Mouse (Mus musculus): ENCODE measurements around the gene Tas2r126. TPM values are rescaled to one million over a fixed set of nuclear protein-coding genes. Genes with fewer than 3 reads are reported as not detected.
"Not testable (repeated sequence)": the region's sequence is repeated elsewhere in the genome, so short reads cannot be mapped to it uniquely, and the experiment has no call there.

Tas2r126 gene
- total RNA-seq, 1 experiment from 2014 or later: not detected

DNA sequence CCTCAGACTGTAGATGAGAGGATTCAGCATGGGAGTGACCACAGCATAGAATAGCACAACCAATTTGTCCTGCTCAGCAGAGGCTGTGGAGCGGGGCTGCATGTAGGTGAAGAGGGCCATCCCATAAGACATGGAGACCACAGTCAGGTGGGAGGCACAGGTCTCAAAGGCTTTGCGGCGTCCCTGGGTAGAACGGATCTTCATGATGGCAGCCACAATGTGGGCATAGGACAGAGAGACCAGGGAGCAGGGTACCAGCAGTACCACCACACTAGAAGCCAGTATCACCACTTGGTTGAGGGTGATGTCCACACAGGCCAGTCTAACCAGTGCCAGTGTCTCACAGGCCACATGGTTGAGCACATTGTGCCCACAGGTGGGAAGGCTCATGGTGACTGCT is 37.0 kb downstream of the Tas2r126 start:
- not testable (repeated sequence) for ATAC-seq (replicated peaks; ENCODE audit: insufficient number of reproducible peaks, low FRiP score, low TSS enrichment, poor library complexity, severe bottlenecking)

DNA sequence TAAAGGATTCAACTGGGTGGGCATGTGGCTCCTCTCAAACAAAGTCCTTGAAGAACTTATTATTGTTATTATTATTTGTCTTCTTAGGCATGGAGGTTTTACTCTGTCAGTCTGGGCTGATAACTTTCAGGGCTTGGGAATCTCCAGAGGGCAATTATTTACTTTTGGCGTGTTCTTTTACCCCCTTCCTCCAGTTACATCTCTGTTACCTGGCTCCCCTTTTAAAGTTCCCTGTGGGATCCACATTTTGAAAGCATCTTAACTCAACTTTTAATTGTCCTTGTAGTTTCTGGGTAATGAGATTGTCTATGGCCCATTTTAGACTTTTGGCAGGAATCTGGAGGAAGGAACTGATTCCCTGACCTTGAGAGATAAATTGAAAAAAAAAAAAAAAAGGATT is 41.9 kb downstream of the Tas2r126 start, which contains the start of gene Olfr457:
Gene Olfr457 (minus strand): TSS at position 101 of the 400 bp plus-strand sequence.
- ATAC-seq (replicated peaks; ENCODE audit: insufficient number of reproducible peaks, low FRiP score, low TSS enrichment, poor library complexity, severe bottlenecking): no peak

DNA sequence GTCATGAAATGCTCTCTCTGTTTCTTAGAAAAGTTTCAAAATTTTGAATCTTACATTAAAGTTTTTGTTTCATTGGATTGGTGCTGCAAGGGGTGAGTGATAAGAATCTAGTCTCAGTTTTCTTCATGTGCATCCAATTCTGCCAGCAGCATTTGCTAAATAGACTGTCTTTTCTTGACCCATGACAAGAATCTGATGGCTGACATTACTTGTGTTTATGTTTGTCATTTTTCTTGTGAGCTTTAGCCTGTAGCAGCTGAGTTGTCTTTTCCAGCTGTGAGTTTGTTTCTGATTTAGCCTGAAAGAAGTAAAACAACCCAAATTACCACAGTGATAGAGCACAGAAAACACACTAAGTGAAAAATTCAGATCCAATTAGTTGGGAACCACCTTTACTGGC is 50.3 kb downstream of the Tas2r126 start:
- ATAC-seq (replicated peaks; ENCODE audit: insufficient number of reproducible peaks, low FRiP score, low TSS enrichment, poor library complexity, severe bottlenecking): no peak

Other genes starting within 250 kb of the Tas2r126 start
- gene Tas2r144, start 219.2 kb upstream of the Tas2r126 start, total RNA-seq (2017): not detected in 3 replicates
- gene Gstk1, start 188.6 kb upstream of the Tas2r126 start, total RNA-seq (2017): 5.0 to 6.2 TPM (median 6.1 TPM) in 3 replicates
- not detected in 3 replicates for gene Tmem139, start 172.6 kb upstream of the Tas2r126 start, total RNA-seq (2017)
- 60.1 to 70.0 TPM (median 67.4 TPM) in 3 replicates for gene Casp2, start 169.6 kb upstream of the Tas2r126 start, total RNA-seq (2017)
- gene Clcn1, start 147.8 kb upstream of the Tas2r126 start, total RNA-seq (2017): not detected in 3 replicates
- gene Fam131b, start 109.9 kb upstream of the Tas2r126 start, total RNA-seq (2017): 0.10 to 0.32 TPM in 2 of 3 replicates, not detected in the other
- 102 to 184 TPM (median 117 TPM) in 3 replicates for gene Zyx, start 84.9 kb upstream of the Tas2r126 start, total RNA-seq (2017)
- gene Epha1, start 61.3 kb upstream of the Tas2r126 start, total RNA-seq (2017): 0.29 to 0.43 TPM in 2 of 3 replicates, not detected in the other
- gene Tas2r143, start 34.3 kb upstream of the Tas2r126 start, total RNA-seq (2017): 2.9 to 4.2 TPM in 2 of 3 replicates, not detected in the other
- gene Tas2r135, start 29.1 kb upstream of the Tas2r126 start, total RNA-seq (2017): 1.6 TPM in 1 of 3 replicates, not detected in the others
- gene Olfr458, start 30.7 kb downstream of the Tas2r126 start, total RNA-seq (2017): not detected in 3 replicates
- 0.19 TPM in 1 of 3 replicates, not detected in the others for gene Olfr457, start 41.8 kb downstream of the Tas2r126 start, total RNA-seq (2017)
- gene Olfr456, start 52.7 kb downstream of the Tas2r126 start, total RNA-seq (2017): not detected in 3 replicates
- gene Olfr455, start 113.1 kb downstream of the Tas2r126 start, total RNA-seq (2017): not detected in 3 replicates
- gene Tcaf3, start 163.2 kb downstream of the Tas2r126 start, total RNA-seq (2017): not detected in 3 replicates
- not detected in 3 replicates for gene Tcaf2, start 210.7 kb downstream of the Tas2r126 start, total RNA-seq (2017)